Mouse (Mus musculus) erythroblast, embryonic 14.5 days (primary cell): ENCODE data around the gene Atf1. TPM values are rescaled to one million over a fixed set of nuclear protein-coding genes. Genes with fewer than 3 reads are reported as not detected.
"Not testable (repeated sequence)": the region's sequence is repeated elsewhere in the genome, so short reads cannot be mapped to it uniquely, and the experiment has no call there.

Experiments
- H3K27me3 ChIP-seq: 2 replicates; pipeline ENCODE4 v1.6.1; 2012; ENCODE audit warnings: inconsistent platforms; ENCODE audit not compliant: control insufficient read depth
- H3K36me3 ChIP-seq: 2 replicates; pipeline ENCODE4 v1.6.1; 2012; ENCODE audit warnings: mild to moderate bottlenecking, inconsistent platforms; ENCODE audit not compliant: control insufficient read depth
- H3K4me1 ChIP-seq: 2 replicates; pipeline ENCODE4 v1.6.1; 2012; ENCODE audit warnings: inconsistent platforms; ENCODE audit not compliant: control insufficient read depth
- H3K4me3 ChIP-seq: replicated peaks from 2 replicates; pipeline ENCODE3; 2012; ENCODE audit warnings: moderate library complexity, mild to moderate bottlenecking, inconsistent platforms
- H3K9me3 ChIP-seq: 2 replicates; pipeline ENCODE4 v1.6.1; 2012; ENCODE audit warnings: low read length, inconsistent platforms, mixed read lengths; ENCODE audit not compliant: control insufficient read depth
- GATA1 ChIP-seq: IDR thresholded peaks from 2 replicates; pipeline ENCODE4 v1.6.1; 2012; ENCODE audit warnings: low read length, inconsistent platforms, mixed read lengths
- TAL1 ChIP-seq: IDR thresholded peaks from 3 replicates; pipeline ENCODE4 v1.6.1; 2012; ENCODE audit warnings: low read length, inconsistent platforms, mixed read lengths
- polyA plus RNA-seq: library from polyadenylated mRNA; stranded (reverse); fragments of >175 nt; gene quantifications from 2 replicates; pipeline ENCODE4 v1.2.3, GENCODE M21; 2012

Atf1 gene
- polyA plus RNA-seq, 1 experiment, result 6.7 TPM

- no peaks in the 10 kb centered on the region; the same call in 1 of the 2 replicates for H3K27me3 ChIP-seq
- H3K9me3 ChIP-seq, result peaks cover 4% of the 10 kb centered on the region; the same call in 1 of the 2 replicates
- TF ChIP-seq GATA1, result no peak
- no peak for TF ChIP-seq TAL1
- no peaks in the 10 kb centered on the region for H3K4me1 ChIP-seq
- H3K4me3 ChIP-seq, result no peak overlapping the region
- H3K36me3 ChIP-seq, result no peaks in the 10 kb centered on the region
Observed at GRCm38 (mm10) chr15:100268916-100269315, 41.3 kb downstream of the Atf1 start.

- no peaks in the 10 kb centered on the region for H3K36me3 ChIP-seq
- H3K27me3 ChIP-seq, result no peaks in the 10 kb centered on the region; the same call in 1 of the 2 replicates
- peaks cover 4% of the 10 kb centered on the region; the same call in 1 of the 2 replicates for H3K9me3 ChIP-seq
- TF ChIP-seq GATA1, result no peak
- TF ChIP-seq TAL1, result no peak
- H3K4me1 ChIP-seq, result no peaks in the 10 kb centered on the region
- H3K4me3 ChIP-seq, result no peak overlapping the region
Observed at GRCm38 (mm10) chr15:100269776-100270175, 42.2 kb downstream of the Atf1 start.

- not testable (repeated sequence) for H3K4me3 ChIP-seq, H3K27me3 ChIP-seq, H3K36me3 ChIP-seq, H3K9me3 ChIP-seq, H3K4me1 ChIP-seq
Observed at GRCm38 (mm10) chr15:100270609-100271008, 43.0 kb downstream of the Atf1 start.

- H3K4me3 ChIP-seq, result no peak overlapping the region
Observed at GRCm38 (mm10) chr15:100271411-100271810, 43.8 kb downstream of the Atf1 start.

GRCm38 (mm10) chr15:100273791-100274308 lies 46.2 kb downstream of the Atf1 start:
- H3K27me3 ChIP-seq, H3K4me1 ChIP-seq, H3K36me3 ChIP-seq, H3K9me3 ChIP-seq, H3K4me3 ChIP-seq: not testable (repeated sequence)

More at GRCm38 (mm10) chr15:100271411-100271810, 43.8 kb downstream of the Atf1 start:
- Histone ChIP-seq H3K4me1 (no peaks in the 10 kb centered on the region), H3K27me3 (no peaks in the 10 kb centered on the region; the same call in 1 of the 2 replicates), H3K9me3 (peaks cover 4% of the 10 kb centered on the region; the same call in 1 of the 2 replicates), H3K36me3 (no peaks in the 10 kb centered on the region)
- TF ChIP-seq TAL1, result no peak
- TF ChIP-seq GATA1, result no peak

GRCm38 (mm10) chr15:100274790-100275559 lies 47.4 kb downstream of the Atf1 start:
- peaks cover 4% of the 10 kb centered on the region; the same call in 1 of the 2 replicates for H3K9me3 ChIP-seq

GRCm38 (mm10) chr15:100276403-100276802 lies 48.8 kb downstream of the Atf1 start:
- Histone ChIP-seq H3K9me3 (peaks cover 10% of the 10 kb centered on the region), H3K4me1 (no peaks in the 10 kb centered on the region), H3K4me3 (no peak overlapping the region), H3K36me3 (no peaks in the 10 kb centered on the region; the same call in 1 of the 2 replicates), H3K27me3 (no peaks in the 10 kb centered on the region; the same call in 1 of the 2 replicates)
- no peak for TF ChIP-seq GATA1
- TF ChIP-seq TAL1, result no peak

More at GRCm38 (mm10) chr15:100274790-100275559, 47.4 kb downstream of the Atf1 start:
- Histone ChIP-seq H3K4me3 (no peak overlapping the region), H3K4me1 (no peaks in the 10 kb centered on the region), H3K36me3 (no peaks in the 10 kb centered on the region), H3K27me3 (no peaks in the 10 kb centered on the region; the same call in 1 of the 2 replicates)
- TF ChIP-seq TAL1, result no peak
- TF ChIP-seq GATA1, result no peak

- TF ChIP-seq GATA1, result no peak
- no peak for TF ChIP-seq TAL1
- H3K4me3 ChIP-seq, result no peak overlapping the region
- no peaks in the 10 kb centered on the region; the same call in 1 of the 2 replicates for H3K36me3 ChIP-seq
- no peaks in the 10 kb centered on the region for H3K4me1 ChIP-seq
- peaks cover 10% of the 10 kb centered on the region for H3K9me3 ChIP-seq
- no peaks in the 10 kb centered on the region; the same call in 1 of the 2 replicates for H3K27me3 ChIP-seq
Observed at GRCm38 (mm10) chr15:100277586-100277985, 50.0 kb downstream of the Atf1 start.

- TF ChIP-seq GATA1 (no peak), TAL1 (no peak)
- H3K4me3 ChIP-seq, result no peak within 1 kb of the TSS
Observed at GRCm38 (mm10) chr15:100280626-100281025, 53.0 kb downstream of the Atf1 start, which contains the start of gene Tmprss12. Gene Tmprss12, plus strand, starts transcription at chr15:100280837.

More at GRCm38 (mm10) chr15:100280626-100281025, 53.0 kb downstream of the Atf1 start, which contains the start of gene Tmprss12:
- H3K4me1 ChIP-seq, result no peaks in the 10 kb centered on the region
- peaks cover 9% of the 10 kb centered on the region for H3K9me3 ChIP-seq
- no peaks in the 10 kb centered on the region; the same call in 1 of the 2 replicates for H3K27me3 ChIP-seq
- no peaks in the 10 kb centered on the region; the same call in 1 of the 2 replicates for H3K36me3 ChIP-seq
